Mouse (Mus musculus): ENCODE data around the gene Clrn2. TPM values are rescaled to one million over a fixed set of nuclear protein-coding genes. Genes with fewer than 3 reads are reported as not detected.

The Clrn2 gene
- total and polyA plus RNA-seq, 3 experiments: 0.33 TPM; not detected in 2

DNA sequence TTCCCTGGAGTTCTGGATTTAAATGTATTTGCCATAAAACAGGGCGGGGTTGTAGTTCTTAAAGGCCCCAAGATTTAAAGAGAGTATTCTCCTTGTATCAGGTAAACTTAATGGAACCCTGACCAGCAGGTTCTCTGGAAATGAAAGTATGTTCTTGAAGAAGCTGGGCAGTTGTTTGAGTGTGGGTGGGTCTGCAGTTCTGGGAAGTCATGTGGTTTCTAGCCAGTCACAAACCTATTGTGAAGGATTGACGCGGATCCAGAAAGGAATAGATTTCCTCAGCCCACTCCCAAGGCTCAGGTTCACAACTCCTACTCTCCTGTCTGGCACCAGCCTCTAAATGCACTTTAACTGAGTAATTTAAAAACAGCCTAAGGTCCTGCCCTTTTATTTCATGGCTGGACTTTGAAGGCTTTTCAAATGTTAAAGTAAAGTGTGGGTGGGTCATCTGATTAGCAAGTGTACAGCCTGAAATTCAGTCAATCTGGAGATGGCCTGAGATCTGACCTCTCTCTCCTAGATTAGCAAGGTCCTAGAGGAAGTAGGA lies 42.0 kb downstream of the Clrn2 start:
- no peak for TF ChIP-seq GATA2 (IDR thresholded peaks at IDR 0.05; ENCODE audit: borderline replicate concordance, low read depth, low read length)
- no peak for TF ChIP-seq CTCF (IDR thresholded peaks at IDR 0.05; ENCODE audit: low read depth, low read length)
- peaks cover 33% of the 10 kb centered on the region for H3K4me1 ChIP-seq (ENCODE audit: insufficient read depth, low read depth, low read length)

DNA sequence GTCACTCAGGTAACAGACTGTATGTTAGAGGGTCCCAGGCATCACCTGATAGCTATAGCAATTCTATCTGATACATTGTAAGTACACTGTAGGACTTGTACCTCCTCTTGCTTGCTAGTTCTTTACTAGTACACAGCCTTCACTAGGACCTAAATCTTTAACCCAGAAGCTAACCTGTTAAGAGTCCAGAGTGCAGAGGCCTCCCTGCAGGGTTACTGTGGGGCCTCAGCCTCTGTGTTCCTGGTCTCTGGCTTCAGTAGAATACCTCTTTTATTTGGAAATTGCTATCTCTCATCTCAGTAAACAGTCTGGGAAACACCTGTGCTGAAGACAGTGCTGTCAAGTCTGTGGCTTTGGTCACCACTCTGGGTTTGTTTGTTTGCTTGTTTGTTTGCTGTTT lies 42.5 kb downstream of the Clrn2 start:
- DNase-seq (ENCODE audit: low spot score) (no peak), ATAC-seq (ENCODE audit: extremely low read depth, insufficient number of reproducible peaks, low FRiP score, poor library complexity, severe bottlenecking) (no peak)
- TF ChIP-seq GATA2 (IDR thresholded peaks at IDR 0.05; ENCODE audit: borderline replicate concordance, low read depth, low read length) (no peak), POLR2AphosphoS5 (IDR thresholded peaks at IDR 0.05; ENCODE audit: insufficient replicate concordance, low read depth, low read length) (no peak), TAL1 (conservative IDR thresholded peaks at IDR 0.05; ENCODE audit: low read depth, low read length) (no peak), GATA1 (IDR thresholded peaks at IDR 0.05; ENCODE audit: borderline replicate concordance, low read length) (no peak), CTCF (IDR thresholded peaks at IDR 0.05; ENCODE audit: low read depth, low read length) (no peak)
- Histone ChIP-seq H3K36me3 (replicated peaks) (peaks cover 65% of the 10 kb centered on the region), H3K9me3 (replicated peaks) (no peaks in the 10 kb centered on the region), H3K4me3 (ENCODE audit: low read depth, low read length) (no peak overlapping the region), H3K27me3 (ENCODE audit: insufficient read depth, low read length) (peaks cover 5% of the 10 kb centered on the region), H3K4me1 (ENCODE audit: insufficient read depth, low read depth, low read length) (peaks cover 33% of the 10 kb centered on the region)

More for the DNA sequence above, 42.0 kb downstream of the Clrn2 start:
- Histone ChIP-seq H3K9me3 (replicated peaks) (no peaks in the 10 kb centered on the region), H3K27me3 (ENCODE audit: insufficient read depth, low read length) (peaks cover 10% of the 10 kb centered on the region), H3K36me3 (replicated peaks) (peaks cover 60% of the 10 kb centered on the region), H3K4me3 (ENCODE audit: low read depth, low read length) (no peak overlapping the region; the same call in 1 of the 2 replicates)
- ATAC-seq (ENCODE audit: extremely low read depth, insufficient number of reproducible peaks, low FRiP score, poor library complexity, severe bottlenecking) (no peak), DNase-seq (ENCODE audit: low spot score) (no peak)

DNA sequence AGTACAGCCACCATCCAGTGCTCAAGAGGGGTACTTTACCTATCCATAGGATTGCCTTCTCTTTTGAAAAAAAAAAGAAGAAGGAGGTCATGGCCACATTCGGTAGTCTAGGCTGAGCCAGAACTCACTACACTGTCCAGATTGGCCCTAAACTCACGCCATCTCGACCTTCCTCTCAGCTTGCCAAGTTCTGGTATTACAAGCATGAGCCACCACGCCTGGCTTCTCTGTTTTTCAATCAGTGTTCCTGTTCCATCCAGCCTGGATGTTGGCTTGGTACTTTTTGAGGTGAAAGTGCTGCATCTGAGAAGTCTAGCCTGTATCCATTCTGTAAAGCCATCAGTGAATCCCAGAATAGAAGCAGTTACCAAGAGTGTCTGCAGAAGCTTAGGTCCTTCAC lies 42.9 kb downstream of the Clrn2 start:
- ATAC-seq (ENCODE audit: extremely low read depth, insufficient number of reproducible peaks, low FRiP score, poor library complexity, severe bottlenecking) (no peak), DNase-seq (ENCODE audit: low spot score) (no peak)
- Histone ChIP-seq H3K4me3 (ENCODE audit: low read depth, low read length) (no peak overlapping the region), H3K27me3 (ENCODE audit: insufficient read depth, low read length) (peaks cover 2% of the 10 kb centered on the region; the same call in 1 of the 2 replicates), H3K36me3 (replicated peaks) (peaks cover 69% of the 10 kb centered on the region), H3K9me3 (replicated peaks) (no peaks in the 10 kb centered on the region), H3K4me1 (ENCODE audit: insufficient read depth, low read depth, low read length) (peaks cover 33% of the 10 kb centered on the region)
- TF ChIP-seq GATA2 (IDR thresholded peaks at IDR 0.05; ENCODE audit: borderline replicate concordance, low read depth, low read length) (no peak), TAL1 (conservative IDR thresholded peaks at IDR 0.05; ENCODE audit: low read depth, low read length) (no peak), POLR2AphosphoS5 (IDR thresholded peaks at IDR 0.05; ENCODE audit: insufficient replicate concordance, low read depth, low read length) (no peak), CTCF (IDR thresholded peaks at IDR 0.05; ENCODE audit: low read depth, low read length) (no peak), GATA1 (IDR thresholded peaks at IDR 0.05; ENCODE audit: borderline replicate concordance, low read length) (no peak)

DNA sequence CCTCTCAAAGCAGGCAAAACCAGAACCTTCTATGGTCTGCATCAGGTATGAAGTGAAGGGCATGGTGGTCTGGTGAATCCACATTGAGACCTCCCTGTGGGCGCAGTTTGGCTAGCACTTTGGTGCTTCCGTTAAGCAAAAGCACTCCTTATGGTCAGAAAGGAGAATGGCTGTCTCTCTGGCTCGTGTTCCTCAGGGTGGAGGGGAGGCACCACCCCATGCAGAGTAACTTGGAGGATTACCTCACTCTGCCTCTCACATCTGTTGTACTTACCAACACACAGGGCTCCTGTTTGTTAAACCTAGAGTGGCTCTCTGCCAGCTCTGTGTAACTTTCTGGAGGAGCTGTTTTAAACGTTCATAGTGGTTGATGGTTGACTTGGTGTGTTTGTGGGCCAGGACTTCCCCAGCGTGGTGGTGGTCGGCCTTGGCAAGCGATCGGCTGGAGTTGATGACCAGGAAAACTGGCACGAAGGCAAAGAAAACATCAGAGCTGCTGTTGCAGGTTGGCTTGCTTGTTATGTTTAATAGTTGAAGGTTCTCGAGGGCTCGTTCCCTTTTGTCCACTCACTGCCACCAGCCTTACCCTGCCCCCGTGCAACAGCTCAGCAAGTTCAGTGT lies 43.5 kb downstream of the Clrn2 start:
- ATAC-seq (ENCODE audit: extremely low read depth, insufficient number of reproducible peaks, low FRiP score, poor library complexity, severe bottlenecking): no peak
- peaks cover 33% of the 10 kb centered on the region for H3K4me1 ChIP-seq (ENCODE audit: insufficient read depth, low read depth, low read length)
- H3K27me3 ChIP-seq (ENCODE audit: insufficient read depth, low read length): no peaks in the 10 kb centered on the region
- no peak for DNase-seq (ENCODE audit: low spot score)
- peaks cover 74% of the 10 kb centered on the region for H3K36me3 ChIP-seq (replicated peaks)
- H3K9me3 ChIP-seq (replicated peaks): no peaks in the 10 kb centered on the region
- TF ChIP-seq TAL1 (conservative IDR thresholded peaks at IDR 0.05; ENCODE audit: low read depth, low read length) (no peak), CTCF (IDR thresholded peaks at IDR 0.05; ENCODE audit: low read depth, low read length) (no peak), POLR2AphosphoS5 (IDR thresholded peaks at IDR 0.05; ENCODE audit: insufficient replicate concordance, low read depth, low read length) (no peak), GATA2 (IDR thresholded peaks at IDR 0.05; ENCODE audit: borderline replicate concordance, low read depth, low read length) (no peak), GATA1 (IDR thresholded peaks at IDR 0.05; ENCODE audit: borderline replicate concordance, low read length) (no peak)
- no peak overlapping the region for H3K4me3 ChIP-seq (ENCODE audit: low read depth, low read length)

- H3K4me3 ChIP-seq (ENCODE audit: low read depth, low read length): no peak overlapping the region
Observed at GRCm38 (mm10) chr5:45497564-45497963, 44.0 kb downstream of the Clrn2 start.

DNA sequence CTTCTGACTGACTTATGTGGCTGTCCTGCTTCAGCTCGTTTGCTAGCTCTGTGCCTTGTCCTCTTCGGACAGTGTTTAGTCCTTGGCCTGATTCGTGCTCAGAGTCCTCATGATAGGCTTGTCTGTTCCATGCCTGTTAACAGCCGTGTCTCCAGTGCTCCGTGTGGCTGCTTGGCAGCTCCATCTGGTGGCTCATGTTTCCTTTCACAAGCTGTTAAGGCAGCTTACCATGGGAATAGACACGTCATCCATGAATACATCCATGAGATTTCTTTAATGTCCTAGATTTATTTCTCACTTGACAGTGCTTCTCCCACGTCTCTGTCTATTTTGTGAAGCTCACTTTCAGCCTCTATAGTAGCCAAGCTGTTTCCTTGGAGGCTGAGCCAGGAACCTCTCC lies 56.5 kb downstream of the Clrn2 start:
- no peaks in the 10 kb centered on the region for H3K27me3 ChIP-seq (ENCODE audit: insufficient read depth, low read length)
- no peak overlapping the region for H3K4me3 ChIP-seq (ENCODE audit: low read depth, low read length)
- no peaks in the 10 kb centered on the region for H3K4me1 ChIP-seq (ENCODE audit: insufficient read depth, low read depth, low read length)
- ATAC-seq (ENCODE audit: extremely low read depth, insufficient number of reproducible peaks, low FRiP score, poor library complexity, severe bottlenecking): no peak
- H3K9me3 ChIP-seq (replicated peaks): no peaks in the 10 kb centered on the region
- DNase-seq (ENCODE audit: low spot score): no peak
- TF ChIP-seq GATA1 (IDR thresholded peaks at IDR 0.05; ENCODE audit: borderline replicate concordance, low read length) (no peak), TAL1 (conservative IDR thresholded peaks at IDR 0.05; ENCODE audit: low read depth, low read length) (no peak)
- H3K36me3 ChIP-seq (replicated peaks): peaks cover 80% of the 10 kb centered on the region

More at GRCm38 (mm10) chr5:45497564-45497963, 44.0 kb downstream of the Clrn2 start:
- no peaks in the 10 kb centered on the region for H3K9me3 ChIP-seq (replicated peaks)
- ATAC-seq (ENCODE audit: extremely low read depth, insufficient number of reproducible peaks, low FRiP score, poor library complexity, severe bottlenecking) (no peak), DNase-seq (ENCODE audit: low spot score) (no peak)
- H3K27me3 ChIP-seq (ENCODE audit: insufficient read depth, low read length): no peaks in the 10 kb centered on the region
- TF ChIP-seq TAL1 (conservative IDR thresholded peaks at IDR 0.05; ENCODE audit: low read depth, low read length) (no peak), CTCF (IDR thresholded peaks at IDR 0.05; ENCODE audit: low read depth, low read length) (no peak), GATA2 (IDR thresholded peaks at IDR 0.05; ENCODE audit: borderline replicate concordance, low read depth, low read length) (no peak), GATA1 (IDR thresholded peaks at IDR 0.05; ENCODE audit: borderline replicate concordance, low read length) (no peak), POLR2AphosphoS5 (IDR thresholded peaks at IDR 0.05; ENCODE audit: insufficient replicate concordance, low read depth, low read length) (no peak)
- peaks cover 79% of the 10 kb centered on the region for H3K36me3 ChIP-seq (replicated peaks)
- H3K4me1 ChIP-seq (ENCODE audit: insufficient read depth, low read depth, low read length): peaks cover 28% of the 10 kb centered on the region

Data from G1E (cell line).